Mouse (Mus musculus): ENCODE data around the gene Smco4.
"Not testable (repeated sequence)": the region's sequence is repeated elsewhere in the genome, so short reads cannot be mapped to it uniquely, and the experiment has no call there.

DNA sequence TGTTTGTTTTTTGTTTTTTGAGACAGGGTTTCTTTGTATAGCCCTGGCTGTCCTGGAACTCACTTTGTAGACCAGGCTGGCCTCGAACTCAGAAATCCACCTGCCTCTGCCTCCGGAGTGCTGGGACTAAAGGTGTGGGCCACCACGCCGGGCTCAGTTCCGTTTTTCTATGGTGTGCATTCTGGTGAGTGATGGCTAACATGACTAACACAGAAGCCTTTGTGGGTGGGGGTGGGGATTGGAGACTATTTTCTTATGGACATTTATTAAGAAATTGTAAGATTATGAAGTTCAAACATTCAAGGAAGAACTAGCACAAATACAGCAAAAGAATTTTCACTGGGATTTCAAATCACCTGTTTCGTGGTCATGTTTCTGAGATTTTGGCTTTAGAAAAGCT lies 57.8 kb downstream of the Smco4 start:
- not testable (repeated sequence) for TF ChIP-seq CTCF (conservative IDR thresholded peaks at IDR 0.05; ENCODE audit: insufficient read depth, insufficient read length, low read depth, low read length); POLR2A (IDR thresholded peaks at IDR 0.05; ENCODE audit: low read depth, low read length)
